Mouse (Mus musculus) forebrain, embryonic 13.5 days (tissue): ENCODE measurements around the gene C2cd4d. TPM values are rescaled to one million over a fixed set of nuclear protein-coding genes. Genes with fewer than 3 reads are reported as not detected.

Experiments used
- ATAC-seq: fragments of 200-750 bp; cut with Nextera tagmentation; 2 replicates; pipeline ENCODE4 v1.8.0; 2017
- H3K27ac ChIP-seq: fragments of 300-500 bp; sonication (generic); 2 replicates; pipeline ENCODE4 v1.5.1; 2015; ENCODE audit warnings: inconsistent platforms, mild to moderate bottlenecking, moderate library complexity
- H3K27me3 ChIP-seq: fragments of 300-500 bp; sonication (generic); 2 replicates; pipeline ENCODE4 v1.6.1; 2015; ENCODE audit warnings: mild to moderate bottlenecking, inconsistent platforms
- H3K36me3 ChIP-seq: fragments of 300-500 bp; sonication (generic); 2 replicates; pipeline ENCODE4 v1.6.1; 2015; ENCODE audit warnings: mild to moderate bottlenecking, inconsistent platforms; ENCODE audit not compliant: poor library complexity, severe bottlenecking
- H3K4me1 ChIP-seq: fragments of 300-500 bp; sonication (generic); 2 replicates; pipeline ENCODE4 v1.6.1; 2015; ENCODE audit warnings: inconsistent platforms
- H3K4me2 ChIP-seq: fragments of 300-500 bp; sonication (generic); 2 replicates; pipeline ENCODE4 v1.6.1; 2015; ENCODE audit warnings: inconsistent platforms, mild to moderate bottlenecking, moderate library complexity
- H3K4me3 ChIP-seq: fragments of 300-500 bp; sonication (generic); 2 replicates; pipeline ENCODE4 v1.5.1; 2015; ENCODE audit warnings: mild to moderate bottlenecking, inconsistent platforms
- H3K9ac ChIP-seq: fragments of 300-500 bp; sonication (generic); 2 replicates; pipeline ENCODE4 v1.6.1; 2015; ENCODE audit warnings: mild to moderate bottlenecking, inconsistent platforms
- H3K9me3 ChIP-seq: fragments of 300-500 bp; sonication (generic); replicated peaks from 2 replicates; pipeline ENCODE4 v1.6.1; 2016; ENCODE audit warnings: inconsistent platforms
- WGBS: fragments of 180-500 bp; shearing (Covaris S2); methylation state at CpG from one replicate; pipeline ENCODE4 v1.1.7; 2015; 5-methylcytosine and 5-hydroxymethylcytosine counted together
- polyA plus RNA-seq: library from polyadenylated mRNA; unstranded; fragments of >200 nt; fragmentation: Nextera tagmentation; extraction: Ambion mirVana; gene quantifications from 2 replicates; pipeline ENCODE4 v1.2.1, GENCODE M21; 2015

Gene C2cd4d
- polyA plus RNA-seq, 1 experiment from 2014 or later = 0.87 TPM

DNA sequence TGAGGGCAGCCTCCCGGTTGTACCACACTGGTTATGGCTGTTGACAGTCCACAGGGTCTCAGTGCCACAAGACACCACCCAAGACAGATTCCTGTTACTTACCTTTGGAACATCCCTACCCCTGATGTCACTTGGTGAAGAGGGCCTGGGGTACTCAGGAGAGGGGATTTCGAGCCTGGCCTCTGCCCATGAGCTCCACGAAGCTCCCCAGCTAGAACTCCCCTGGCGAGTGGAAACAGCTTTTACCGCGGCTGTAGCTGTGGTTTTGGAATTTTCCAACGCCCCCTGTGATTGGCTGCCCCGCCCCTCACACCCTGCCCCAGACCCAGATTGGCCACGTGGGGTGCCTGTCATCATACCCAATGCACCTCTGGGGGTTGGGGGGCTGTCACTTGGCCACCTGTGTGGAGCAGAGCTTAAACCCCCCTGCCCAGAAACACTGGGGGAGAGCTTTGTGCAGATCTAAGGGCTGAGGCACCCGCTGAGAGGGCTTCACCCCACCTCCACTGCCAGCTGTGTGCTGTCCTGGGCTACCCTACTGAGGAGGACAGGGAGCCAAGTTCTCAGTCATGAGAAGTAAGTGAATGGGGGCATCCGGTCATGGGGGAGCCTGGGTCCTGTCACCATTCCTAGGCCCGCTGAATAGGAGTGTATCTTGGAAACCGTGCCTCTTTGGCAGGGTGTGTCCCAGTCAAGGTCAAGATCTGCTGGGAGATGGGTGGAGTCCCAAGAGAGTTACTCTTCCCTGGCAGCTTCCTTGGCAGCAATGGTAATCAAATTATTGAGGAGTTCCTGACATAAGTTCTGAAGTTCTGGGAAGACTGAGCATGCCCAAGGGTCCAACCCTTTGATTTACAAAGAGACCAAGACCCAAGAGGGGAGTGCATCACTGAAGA, 15.0 kb downstream of the C2cd4d start:
- no peak for ATAC-seq
- Histone ChIP-seq H3K27me3 (no peaks in the 10 kb centered on the region), H3K9ac (no peak overlapping the region), H3K36me3 (no peaks in the 10 kb centered on the region), H3K27ac (no peak overlapping the region), H3K4me3 (no peak overlapping the region), H3K4me2 (no peak overlapping the region), H3K4me1 (peaks cover 19% of the 10 kb centered on the region), H3K9me3 (no peaks in the 10 kb centered on the region)
- 20% methylated on average over 13 of the region's 13 CpGs for WGBS

- H3K4me1 ChIP-seq = no peaks in the 10 kb centered on the region
- H3K27me3 ChIP-seq = no peaks in the 10 kb centered on the region
- H3K36me3 ChIP-seq = no peaks in the 10 kb centered on the region
- ATAC-seq = no peak
- H3K9me3 ChIP-seq = no peaks in the 10 kb centered on the region
- WGBS = 21% methylated on average over 9 of the region's 9 CpGs
- H3K4me2 ChIP-seq = no peak overlapping the region
- no peak overlapping the region for H3K9ac ChIP-seq
- H3K27ac ChIP-seq = no peak overlapping the region
- H3K4me3 ChIP-seq = no peak overlapping the region
Observed at GRCm38 (mm10) chr3:94379831-94380510, 17.7 kb downstream of the C2cd4d start.

DNA sequence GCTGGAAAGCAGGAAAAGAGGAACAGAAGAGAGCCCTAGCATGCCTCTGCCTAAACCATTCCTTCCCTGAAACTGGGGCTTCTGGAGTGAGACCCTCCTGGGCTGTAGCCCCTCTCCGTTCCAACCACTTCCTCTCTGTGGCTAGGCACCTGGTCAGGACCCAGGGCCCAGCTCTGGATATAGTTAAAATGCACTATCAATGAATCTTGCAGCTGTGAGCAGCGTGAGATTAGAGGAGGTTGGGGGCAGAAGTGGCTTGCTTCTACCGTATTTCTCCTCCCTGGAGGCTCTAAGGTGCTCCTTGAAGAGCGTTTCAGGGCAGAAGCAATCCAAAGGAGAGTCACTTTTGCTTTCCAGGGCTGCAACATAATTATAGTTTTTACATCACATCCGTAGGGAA, 20.1 kb downstream of the C2cd4d start:
- no peaks in the 10 kb centered on the region for H3K4me1 ChIP-seq
- no peak overlapping the region for H3K4me2 ChIP-seq
- H3K27ac ChIP-seq = no peak overlapping the region
- H3K36me3 ChIP-seq = no peaks in the 10 kb centered on the region
- H3K27me3 ChIP-seq = no peaks in the 10 kb centered on the region
- no peaks in the 10 kb centered on the region for H3K9me3 ChIP-seq
- no peak overlapping the region for H3K9ac ChIP-seq
- no peak overlapping the region for H3K4me3 ChIP-seq
- no peak for ATAC-seq
- 74% methylated on average over 5 of the region's 5 CpGs for WGBS

- ATAC-seq = no peak
- Histone ChIP-seq H3K27ac (no peak overlapping the region), H3K36me3 (no peaks in the 10 kb centered on the region), H3K9me3 (no peaks in the 10 kb centered on the region), H3K4me3 (no peak overlapping the region), H3K4me2 (no peak overlapping the region), H3K27me3 (no peaks in the 10 kb centered on the region), H3K4me1 (no peaks in the 10 kb centered on the region), H3K9ac (no peak overlapping the region)
- WGBS = 61% methylated on average over 3 of the region's 3 CpGs
Observed at GRCm38 (mm10) chr3:94383476-94383875, 21.2 kb downstream of the C2cd4d start.

DNA sequence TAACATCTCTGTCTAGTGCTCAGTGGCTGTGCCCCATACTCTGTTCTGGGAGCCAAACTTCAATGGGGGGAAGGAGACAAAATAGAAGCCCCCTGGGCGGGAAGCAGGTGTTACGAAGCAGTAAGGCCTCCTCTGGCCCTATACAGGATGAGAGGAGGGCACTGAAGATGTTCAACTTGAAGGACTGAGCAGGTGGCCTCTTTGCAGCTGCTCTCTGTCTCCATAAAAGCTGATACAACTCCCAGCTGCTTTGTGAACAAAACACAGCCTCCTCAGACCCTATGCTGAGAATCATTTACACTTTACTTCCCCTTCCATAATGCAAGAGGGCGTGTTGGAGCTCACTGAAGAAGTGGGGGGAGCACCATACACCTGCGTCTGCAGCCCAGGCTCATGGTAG, 24.4 kb downstream of the C2cd4d start:
- Histone ChIP-seq H3K27me3 (no peaks in the 10 kb centered on the region), H3K4me2 (no peak overlapping the region), H3K4me3 (no peak overlapping the region), H3K36me3 (no peaks in the 10 kb centered on the region), H3K9me3 (no peaks in the 10 kb centered on the region), H3K4me1 (no peaks in the 10 kb centered on the region), H3K9ac (no peak overlapping the region), H3K27ac (no peak overlapping the region)
- no peak for ATAC-seq
- 67% methylated on average over 4 of the region's 4 CpGs for WGBS

DNA sequence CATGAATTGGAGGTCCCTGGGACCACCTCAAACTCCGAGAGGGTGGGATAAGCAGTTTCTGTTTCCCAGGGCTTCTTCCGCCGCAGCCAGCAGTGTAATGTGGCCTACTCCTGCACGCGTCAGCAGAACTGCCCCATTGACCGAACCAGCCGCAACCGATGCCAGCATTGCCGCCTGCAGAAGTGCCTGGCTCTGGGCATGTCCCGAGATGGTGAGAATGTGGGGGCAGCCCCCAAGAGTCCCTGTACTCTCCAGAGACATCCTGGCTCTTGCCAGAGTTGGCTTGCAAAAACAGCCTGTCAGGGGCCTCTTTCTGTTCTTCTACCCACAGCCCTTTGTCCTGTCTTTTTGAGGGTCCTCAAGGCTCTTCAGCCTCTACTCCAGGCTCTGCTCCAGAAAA, 25.2 kb downstream of the C2cd4d start:
- Histone ChIP-seq H3K27me3 (no peaks in the 10 kb centered on the region), H3K9me3 (no peaks in the 10 kb centered on the region), H3K27ac (no peak overlapping the region), H3K36me3 (no peaks in the 10 kb centered on the region), H3K4me1 (no peaks in the 10 kb centered on the region), H3K4me3 (no peak overlapping the region), H3K9ac (no peak overlapping the region), H3K4me2 (no peak overlapping the region)
- whole genome bisulfite sequencing = 96% methylated on average over 10 of the region's 10 CpGs
- ATAC-seq = no peak

GRCm38 (mm10) chr3:94388047-94388446, 25.8 kb downstream of the C2cd4d start:
- Histone ChIP-seq H3K9ac (no peak overlapping the region), H3K27ac (no peak overlapping the region), H3K27me3 (no peaks in the 10 kb centered on the region), H3K4me3 (no peak overlapping the region), H3K4me2 (no peak overlapping the region), H3K4me1 (no peaks in the 10 kb centered on the region), H3K36me3 (no peaks in the 10 kb centered on the region), H3K9me3 (no peaks in the 10 kb centered on the region)
- WGBS = 91% methylated on average over 5 of the region's 5 CpGs
- no peak for ATAC-seq

- 95% methylated on average over 16 of the region's 16 CpGs for WGBS
- Histone ChIP-seq H3K36me3 (no peaks in the 10 kb centered on the region), H3K4me1 (no peaks in the 10 kb centered on the region), H3K4me3 (no peak overlapping the region), H3K4me2 (no peak overlapping the region), H3K27me3 (no peaks in the 10 kb centered on the region), H3K27ac (no peak overlapping the region), H3K9ac (no peak overlapping the region), H3K9me3 (no peaks in the 10 kb centered on the region)
- no peak for ATAC-seq
Observed at GRCm38 (mm10) chr3:94389420-94389819, 27.2 kb downstream of the C2cd4d start.

DNA sequence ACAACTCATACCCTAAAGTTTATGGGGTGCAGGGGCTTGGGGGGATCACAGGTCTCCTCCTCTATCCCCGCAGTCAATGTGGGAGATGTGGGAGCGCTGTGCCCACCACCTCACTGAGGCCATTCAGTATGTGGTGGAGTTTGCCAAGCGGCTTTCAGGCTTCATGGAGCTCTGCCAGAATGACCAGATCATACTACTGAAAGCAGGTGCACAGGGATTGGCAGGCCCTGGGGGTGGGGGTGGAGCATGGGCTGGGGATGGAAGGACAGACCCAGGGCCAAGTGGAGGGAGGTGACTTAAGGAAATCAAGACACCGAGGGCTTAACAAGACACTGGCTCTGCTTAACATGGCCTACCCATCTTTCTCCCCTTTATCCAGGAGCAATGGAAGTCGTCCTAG, 28.8 kb downstream of the C2cd4d start:
- WGBS = 82% methylated on average over 5 of the region's 5 CpGs
- no peak overlapping the region for H3K27ac ChIP-seq
- no peak overlapping the region for H3K4me3 ChIP-seq
- H3K36me3 ChIP-seq = no peaks in the 10 kb centered on the region
- no peak overlapping the region for H3K4me2 ChIP-seq
- H3K9me3 ChIP-seq = no peaks in the 10 kb centered on the region
- H3K9ac ChIP-seq = no peak overlapping the region
- no peak for ATAC-seq
- H3K4me1 ChIP-seq = no peaks in the 10 kb centered on the region
- H3K27me3 ChIP-seq = no peaks in the 10 kb centered on the region

DNA sequence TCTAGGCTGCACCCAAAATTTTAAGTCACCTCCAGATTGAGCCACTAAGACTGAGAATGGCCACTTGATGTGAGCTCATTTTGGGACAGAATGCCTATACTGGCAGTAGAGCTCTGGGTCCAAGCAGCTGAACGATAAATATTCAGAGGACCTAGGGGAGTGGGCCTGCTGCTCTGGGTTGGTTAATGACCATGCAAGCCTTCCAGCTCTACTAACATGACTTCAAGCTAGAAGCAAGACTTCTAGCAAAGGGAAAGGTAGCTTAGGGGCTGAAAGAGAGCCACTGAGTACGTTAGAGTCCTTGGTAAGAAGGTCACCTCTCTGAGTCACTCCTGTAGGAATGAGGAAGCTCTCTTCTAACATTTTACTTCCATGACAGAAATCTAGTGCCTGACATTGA, 29.9 kb downstream of the C2cd4d start:
- 0 out of 2 replicates have a peak, but pooled peaks cover 7% of the 10 kb centered on the region for H3K27me3 ChIP-seq
- ATAC-seq = no peak

GRCm38 (mm10) chr3:94393049-94393448, 30.8 kb downstream of the C2cd4d start:
- Histone ChIP-seq H3K4me2 (no peak overlapping the region), H3K27me3 (peaks cover 13% of the 10 kb centered on the region), H3K9me3 (no peaks in the 10 kb centered on the region), H3K4me3 (no peak overlapping the region), H3K9ac (no peak overlapping the region), H3K27ac (no peak overlapping the region), H3K36me3 (no peaks in the 10 kb centered on the region), H3K4me1 (no peaks in the 10 kb centered on the region)
- ATAC-seq = no peak
- WGBS = 81% methylated on average over 4 of the region's 4 CpGs

More for the DNA sequence above, 29.9 kb downstream of the C2cd4d start:
- WGBS = 88% methylated on average over 2 of the region's 2 CpGs
- Histone ChIP-seq H3K9me3 (no peaks in the 10 kb centered on the region), H3K4me2 (no peak overlapping the region), H3K9ac (no peak overlapping the region), H3K4me3 (no peak overlapping the region), H3K27ac (no peak overlapping the region), H3K4me1 (no peaks in the 10 kb centered on the region), H3K36me3 (no peaks in the 10 kb centered on the region)

GRCm38 (mm10) chr3:94396336-94396735, 34.1 kb downstream of the C2cd4d start:
- no peak for ATAC-seq
- H3K4me2 ChIP-seq = no peak overlapping the region
- peaks cover 18% of the 10 kb centered on the region for H3K27me3 ChIP-seq
- no peaks in the 10 kb centered on the region for H3K36me3 ChIP-seq
- WGBS = 79% methylated on average over 1 of the region's 1 CpGs
- H3K9ac ChIP-seq = no peak overlapping the region
- no peak overlapping the region for H3K4me3 ChIP-seq
- H3K27ac ChIP-seq = no peak overlapping the region
- peaks cover 21% of the 10 kb centered on the region for H3K4me1 ChIP-seq
- no peaks in the 10 kb centered on the region for H3K9me3 ChIP-seq
